Mouse (Mus musculus) lung, postnatal 0 days (tissue): ENCODE measurements around the gene Stpg2. TPM values are rescaled to one million over a fixed set of nuclear protein-coding genes. Genes with fewer than 3 reads are reported as not detected.
"Not testable (repeated sequence)": the region's sequence is repeated elsewhere in the genome, so short reads cannot be mapped to it uniquely, and the experiment has no call there.

ENCODE experiments used
- ATAC-seq: fragments of 200-750 bp; cut with Nextera tagmentation; 2 replicates; pipeline ENCODE4 v1.8.0; 2017; ENCODE audit warnings: moderate library complexity
- DNase-seq: peaks from one replicate; pipeline ENCODE4 v3.0.0-alpha.2; 2016; ENCODE audit warnings: low spot score
- H3K27ac ChIP-seq: fragments of 300-500 bp; sonication (generic); 2 replicates; pipeline ENCODE4 v1.5.1; 2014; ENCODE audit warnings: antibody characterized with exemption, mild to moderate bottlenecking, low read length, mixed read lengths
- H3K27me3 ChIP-seq: fragments of 300-500 bp; sonication (generic); replicated peaks from 2 replicates; pipeline ENCODE4 v1.6.1; 2014; ENCODE audit warnings: low read length, mixed read lengths; ENCODE audit not compliant: insufficient read depth
- H3K36me3 ChIP-seq: fragments of 300-500 bp; sonication (generic); 2 replicates; pipeline ENCODE4 v1.6.1; 2014; ENCODE audit warnings: low read length, mixed read lengths; ENCODE audit not compliant: insufficient read depth
- H3K4me1 ChIP-seq: fragments of 300-500 bp; sonication (generic); 2 replicates; pipeline ENCODE4 v1.6.1; 2014; ENCODE audit warnings: antibody characterized with exemption, low read depth, low read length, mixed read lengths; ENCODE audit not compliant: insufficient read depth
- H3K4me2 ChIP-seq: fragments of 300-500 bp; sonication (generic); replicated peaks from 2 replicates; pipeline ENCODE4 v1.6.1; 2014; ENCODE audit warnings: low read depth, mild to moderate bottlenecking, low read length, moderate library complexity, mixed read lengths
- H3K4me3 ChIP-seq: fragments of 300-500 bp; sonication (generic); 2 replicates; pipeline ENCODE4 v1.5.1; 2014; ENCODE audit warnings: low read depth, low read length
- H3K9ac ChIP-seq: fragments of 300-500 bp; sonication (generic); replicated peaks from 2 replicates; pipeline ENCODE4 v1.6.1; 2014; ENCODE audit warnings: low read depth, mild to moderate bottlenecking
- H3K9me3 ChIP-seq: fragments of 300-500 bp; sonication (generic); 2 replicates; pipeline ENCODE4 v1.6.1; 2016; ENCODE audit warnings: low read length, mixed read lengths
- CTCF ChIP-seq: IDR thresholded peaks from 2 replicates; pipeline ENCODE4 v1.5.1; 2016; ENCODE audit warnings: antibody characterized with exemption, mild to moderate bottlenecking
- EP300 ChIP-seq: IDR thresholded peaks from 2 replicates; pipeline ENCODE4 v1.6.1; 2016; ENCODE audit warnings: antibody characterized with exemption, mild to moderate bottlenecking, control low read depth
- WGBS: fragments of 180-500 bp; shearing (Covaris S2); extraction: QIAGEN DNeasy Blood & Tissue Kit; methylation state at CpG from one replicate; pipeline ENCODE4 v1.1.7; 2014; 5-methylcytosine and 5-hydroxymethylcytosine counted together
- polyA plus RNA-seq: library from polyadenylated mRNA; unstranded; fragments of >200 nt; fragmentation: Nextera tagmentation; extraction: Ambion mirVana; gene quantifications from 2 replicates; pipeline ENCODE4 v1.2.1, GENCODE M21; 2015

The Stpg2 gene
- polyA plus RNA-seq, 1 experiment from 2014 or later, result not detected

DNA sequence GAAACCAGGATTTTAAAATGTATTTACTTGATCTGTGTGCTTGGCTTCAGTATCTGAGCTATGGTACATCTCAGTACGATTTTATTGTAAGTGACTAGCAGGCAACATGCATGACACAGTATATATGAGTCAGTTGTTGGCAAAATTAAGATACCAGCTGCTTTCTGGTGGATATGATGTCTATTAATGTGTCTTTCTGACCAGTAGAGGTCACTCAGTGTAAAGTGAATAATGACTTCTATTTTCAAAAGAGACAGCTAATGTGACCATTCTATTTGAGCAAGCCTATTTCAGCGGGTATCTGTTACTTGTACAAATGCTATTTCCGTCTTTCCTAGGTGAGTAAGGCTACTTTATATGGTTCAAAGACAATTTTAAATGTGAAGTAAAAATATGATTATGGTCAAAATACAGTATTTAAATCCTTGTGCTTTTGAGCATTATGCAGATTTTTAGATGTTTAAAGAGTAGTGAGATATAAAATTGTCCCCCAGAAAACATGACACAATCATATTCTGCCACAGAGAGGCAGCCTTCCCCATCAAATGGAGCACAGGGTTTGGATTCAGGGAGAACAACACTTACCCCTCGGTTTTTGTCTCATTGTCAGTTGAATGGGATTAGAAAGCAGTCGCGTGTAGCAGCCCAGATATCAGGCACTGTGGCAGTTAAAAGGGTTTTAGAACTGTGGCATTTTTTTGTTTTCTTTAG lies 303.9 kb downstream of the Stpg2 start:
- Histone ChIP-seq H3K4me1 (no peaks in the 10 kb centered on the region), H3K36me3 (no peaks in the 10 kb centered on the region), H3K27ac (no peak overlapping the region), H3K9me3 (no peaks in the 10 kb centered on the region), H3K27me3 (no peaks in the 10 kb centered on the region), H3K4me3 (no peak overlapping the region), H3K9ac (no peak overlapping the region), H3K4me2 (no peak overlapping the region)
- TF ChIP-seq CTCF (peak; percentile 45), EP300 (no peak)
- WGBS, result 49% methylated on average over 6 of the region's 6 CpGs
- ATAC-seq (no peak), DNase-seq (peak; percentile 50)

DNA sequence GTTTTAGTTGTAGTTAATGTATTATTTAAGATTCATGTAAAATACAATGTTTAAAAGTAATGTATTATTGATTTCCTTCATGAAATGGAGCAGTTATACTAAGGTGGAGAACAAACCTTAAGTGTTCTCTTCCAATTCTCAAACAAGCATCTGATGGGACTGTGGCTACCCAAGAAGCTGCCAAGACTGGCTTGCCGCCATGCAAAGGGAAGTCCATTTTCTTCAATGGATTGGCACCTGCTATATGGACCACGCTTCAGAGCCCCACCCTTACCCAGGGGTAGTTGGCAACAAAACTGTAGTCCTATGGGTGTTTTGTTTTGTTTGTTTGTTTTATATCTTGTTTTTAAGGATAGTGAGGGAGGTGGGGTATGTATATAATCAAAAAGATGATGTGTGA lies 373.0 kb downstream of the Stpg2 start:
- no peak overlapping the region for H3K27ac ChIP-seq
- TF ChIP-seq EP300 (no peak), CTCF (no peak)
- H3K36me3 ChIP-seq, result no peaks in the 10 kb centered on the region
- no peaks in the 10 kb centered on the region for H3K4me1 ChIP-seq
- no peaks in the 10 kb centered on the region for H3K9me3 ChIP-seq
- no peak overlapping the region for H3K9ac ChIP-seq
- no peak overlapping the region for H3K4me2 ChIP-seq
- WGBS, result 91% methylated on average over 2 of the region's 2 CpGs
- H3K4me3 ChIP-seq, result no peak overlapping the region
- no peak for DNase-seq
- no peak for ATAC-seq
- no peaks in the 10 kb centered on the region for H3K27me3 ChIP-seq

DNA sequence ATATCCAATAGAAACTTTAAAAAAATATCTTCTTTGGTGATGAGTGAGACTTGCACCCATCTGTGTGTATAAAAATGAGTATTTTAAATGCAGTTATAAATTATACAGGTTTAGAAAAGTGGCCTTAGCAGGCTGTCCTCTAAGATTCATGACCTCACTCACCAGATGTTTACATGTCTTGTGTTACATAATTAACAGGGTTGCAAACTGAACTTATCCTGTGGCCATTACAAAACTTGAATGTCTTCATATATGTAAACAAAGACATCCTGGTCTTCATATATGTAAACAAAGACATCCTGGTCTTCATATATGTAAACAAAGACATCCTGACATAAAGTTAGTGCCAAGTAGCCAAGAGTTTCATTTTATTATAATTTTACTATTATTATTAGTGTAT lies 375.8 kb downstream of the Stpg2 start:
- DNase-seq (no peak), ATAC-seq (no peak)
- Histone ChIP-seq H3K36me3 (no peaks in the 10 kb centered on the region), H3K9ac (no peak overlapping the region), H3K4me3 (no peak overlapping the region), H3K27ac (no peak overlapping the region), H3K4me1 (no peaks in the 10 kb centered on the region), H3K9me3 (no peaks in the 10 kb centered on the region), H3K4me2 (no peak overlapping the region), H3K27me3 (no peaks in the 10 kb centered on the region)
- TF ChIP-seq EP300 (peak; percentile 69), CTCF (no peak)

DNA sequence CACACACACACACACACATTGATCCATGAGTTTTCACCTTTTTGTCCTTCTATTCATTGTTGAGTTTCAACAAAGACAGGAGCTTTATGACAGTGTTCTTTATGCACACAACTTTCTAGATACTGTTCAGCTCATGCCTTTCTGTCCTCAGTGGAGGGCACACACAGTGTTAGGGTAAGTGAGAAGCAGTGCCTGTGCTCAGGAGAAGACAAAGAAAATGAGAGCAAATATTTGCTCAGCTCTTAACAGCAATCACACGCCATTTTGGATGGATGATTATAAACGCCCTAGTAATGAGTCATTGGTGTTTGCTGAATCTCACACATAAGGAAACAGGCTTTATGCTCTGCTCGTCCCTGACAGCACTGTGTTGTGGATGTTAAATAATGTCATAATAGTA lies 394.0 kb downstream of the Stpg2 start:
- Histone ChIP-seq H3K27me3 (no peaks in the 10 kb centered on the region), H3K4me1 (no peaks in the 10 kb centered on the region), H3K4me3 (no peak overlapping the region), H3K4me2 (no peak overlapping the region), H3K36me3 (no peaks in the 10 kb centered on the region), H3K9ac (no peak overlapping the region), H3K27ac (no peak overlapping the region), H3K9me3 (no peaks in the 10 kb centered on the region)
- TF ChIP-seq EP300 (no peak), CTCF (no peak)
- no peak for ATAC-seq
- WGBS, result 42% methylated on average over 3 of the region's 3 CpGs
- no peak for DNase-seq

DNA sequence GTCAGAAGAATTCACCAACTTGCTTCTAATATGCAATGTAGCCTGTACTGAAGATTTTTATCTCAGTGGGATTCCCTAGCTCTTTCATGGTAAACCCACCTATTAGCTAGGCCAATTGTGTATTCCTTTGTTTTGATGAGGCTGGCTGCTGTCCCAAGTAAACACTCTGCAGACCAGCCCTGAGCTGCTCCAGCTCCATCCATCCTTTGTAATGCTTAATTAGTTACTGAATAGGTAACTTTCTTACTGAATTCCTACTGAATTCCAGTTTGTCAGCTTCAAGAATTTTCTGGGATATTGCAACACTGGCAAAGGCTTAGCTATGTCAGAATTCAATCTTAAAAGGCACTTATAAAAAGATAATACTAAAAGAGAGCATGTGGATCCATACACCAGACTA lies 402.8 kb downstream of the Stpg2 start:
- not testable (repeated sequence) for H3K27ac ChIP-seq, ATAC-seq, H3K4me2 ChIP-seq, H3K36me3 ChIP-seq, H3K27me3 ChIP-seq, H3K9ac ChIP-seq, H3K4me1 ChIP-seq, H3K9me3 ChIP-seq, DNase-seq, H3K4me3 ChIP-seq

DNA sequence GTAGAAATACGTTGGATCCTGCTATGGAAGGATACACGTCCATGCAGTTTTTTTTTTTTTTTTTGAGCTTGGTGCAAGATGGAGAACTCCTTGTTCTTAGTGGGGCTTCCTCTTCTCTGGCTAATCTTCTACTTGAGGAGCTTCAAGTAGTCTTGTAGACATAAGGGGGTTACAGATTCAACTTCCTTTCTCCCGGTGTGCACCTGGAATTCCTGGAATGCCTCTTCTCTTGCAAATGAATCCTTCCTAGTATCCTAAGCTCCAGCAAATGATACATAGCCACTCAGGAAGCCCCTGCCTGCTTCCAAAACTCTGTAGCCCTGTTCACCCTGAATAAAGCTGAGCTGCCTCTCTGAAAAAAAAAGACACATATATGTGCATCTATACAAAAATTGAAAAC lies 409.1 kb downstream of the Stpg2 start:
- whole genome bisulfite sequencing, result 46% methylated on average over 3 of the region's 3 CpGs
- no peaks in the 10 kb centered on the region for H3K36me3 ChIP-seq
- no peak for ATAC-seq

DNA sequence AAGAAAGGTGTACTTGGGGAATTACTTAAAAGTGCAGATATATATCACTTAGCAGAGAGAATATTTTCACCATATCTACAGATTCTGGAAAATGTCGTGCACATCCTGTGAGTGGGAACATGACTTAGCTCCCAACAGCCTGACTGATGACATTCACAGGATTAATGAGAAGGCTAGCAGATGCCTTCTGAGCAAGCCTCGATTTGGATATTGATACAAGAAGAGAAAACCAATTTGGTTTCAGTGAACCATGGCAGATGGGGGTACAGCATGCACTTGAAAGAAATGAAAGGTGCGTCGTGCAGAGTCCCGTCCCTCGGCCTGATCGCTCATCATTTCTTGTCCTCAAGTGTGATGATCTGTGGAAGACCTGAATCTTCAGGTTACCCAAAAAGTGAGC lies 410.3 kb downstream of the Stpg2 start:
- Histone ChIP-seq H3K4me3 (no peak overlapping the region), H3K9ac (no peak overlapping the region), H3K4me2 (no peak overlapping the region), H3K27me3 (no peaks in the 10 kb centered on the region), H3K4me1 (no peaks in the 10 kb centered on the region), H3K9me3 (no peaks in the 10 kb centered on the region), H3K36me3 (no peaks in the 10 kb centered on the region), H3K27ac (no peak overlapping the region)
- TF ChIP-seq EP300 (no peak), CTCF (no peak)
- ATAC-seq, result no peak
- 88% methylated on average over 7 of the region's 7 CpGs for WGBS
- no peak for DNase-seq

More for the DNA sequence above, 409.1 kb downstream of the Stpg2 start:
- TF ChIP-seq CTCF, result no peak
- no peak for TF ChIP-seq EP300
- no peak for DNase-seq
- Histone ChIP-seq H3K4me1 (no peaks in the 10 kb centered on the region), H3K27ac (no peak overlapping the region), H3K9me3 (no peaks in the 10 kb centered on the region), H3K4me3 (no peak overlapping the region), H3K9ac (no peak overlapping the region), H3K27me3 (no peaks in the 10 kb centered on the region), H3K4me2 (no peak overlapping the region)
